Mouse (Mus musculus): ENCODE measurements at regions not wholly inside any gene's neighbourhood (a gene's known extent, or its start where the extent isn't known, plus 50 kb on each side); places are given as distances from the start of the nearest gene placed in this dataset.

DNA sequence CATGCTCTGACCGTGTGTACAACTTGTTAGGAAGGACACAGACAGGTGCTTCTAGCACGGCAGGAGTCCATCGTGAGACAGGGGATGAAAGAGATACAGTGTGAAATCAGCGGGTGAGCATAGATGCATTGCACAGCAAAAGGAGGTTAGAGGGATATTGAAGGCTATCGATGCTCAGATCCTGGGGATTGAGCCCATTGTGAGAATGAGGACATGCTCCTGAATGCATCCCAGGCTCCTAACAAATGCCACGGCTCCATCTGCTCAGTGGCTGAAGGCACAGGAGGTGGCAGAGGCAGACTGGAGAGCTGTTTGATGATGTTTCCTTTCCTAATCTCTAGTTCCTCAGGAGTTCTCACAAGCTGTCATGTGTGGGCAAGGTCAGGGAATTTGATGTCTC lies 114.1 kb upstream of the Btg1 start:
- TF ChIP-seq CTCF (IDR thresholded peaks at IDR 0.05; ENCODE audit: low read depth) (no peak), EP300 (optimal IDR thresholded peaks at IDR 0.05) (no peak)

All from stomach, postnatal 0 days (tissue).